Mouse (Mus musculus): ENCODE data around the gene Tmem91.

Tmem91 gene

DNA sequence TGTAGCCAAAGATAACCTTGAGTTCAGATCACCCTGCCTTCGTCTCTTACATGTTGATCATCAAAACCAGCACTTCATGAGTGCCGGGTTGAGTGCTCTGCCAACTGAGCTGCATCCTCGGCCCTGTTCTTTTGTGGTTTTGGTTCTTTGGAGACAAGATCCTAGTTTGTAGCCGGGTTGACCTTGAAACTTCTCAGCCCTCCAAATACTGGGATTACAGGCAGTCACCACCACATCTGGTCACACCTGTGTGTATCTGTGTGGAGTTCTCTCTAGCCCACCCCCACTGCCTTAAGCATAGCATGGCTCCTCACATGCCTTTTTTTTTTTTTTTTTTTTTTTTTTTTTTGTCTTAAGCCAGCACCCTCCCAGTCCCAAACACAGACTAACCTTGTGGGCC, 4.9 kb downstream of the Tmem91 start:
- in situ Hi-C loops (cut with MboI) = no loop called here

DNA sequence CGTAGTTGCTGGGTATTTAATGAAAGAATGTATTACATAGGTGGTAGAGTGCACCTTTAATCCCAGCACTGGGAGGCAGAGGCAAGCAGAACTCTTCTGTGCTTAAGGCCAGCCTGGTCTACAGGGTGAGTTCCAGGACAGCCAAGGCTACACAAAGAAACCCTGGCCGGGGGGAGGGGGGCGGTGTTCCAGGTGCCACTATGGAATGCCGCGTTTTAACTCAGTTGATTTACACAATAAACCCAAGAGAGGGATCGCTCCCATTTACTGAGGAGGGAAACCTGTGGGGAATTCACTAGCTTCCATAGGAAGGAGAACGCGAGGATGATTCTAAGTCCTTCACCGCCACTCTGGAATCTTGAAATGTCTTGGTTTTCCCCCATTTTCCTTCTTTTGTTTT, 5.3 kb downstream of the Tmem91 start:
- in situ Hi-C loops (cut with MboI) = no loop called here

DNA sequence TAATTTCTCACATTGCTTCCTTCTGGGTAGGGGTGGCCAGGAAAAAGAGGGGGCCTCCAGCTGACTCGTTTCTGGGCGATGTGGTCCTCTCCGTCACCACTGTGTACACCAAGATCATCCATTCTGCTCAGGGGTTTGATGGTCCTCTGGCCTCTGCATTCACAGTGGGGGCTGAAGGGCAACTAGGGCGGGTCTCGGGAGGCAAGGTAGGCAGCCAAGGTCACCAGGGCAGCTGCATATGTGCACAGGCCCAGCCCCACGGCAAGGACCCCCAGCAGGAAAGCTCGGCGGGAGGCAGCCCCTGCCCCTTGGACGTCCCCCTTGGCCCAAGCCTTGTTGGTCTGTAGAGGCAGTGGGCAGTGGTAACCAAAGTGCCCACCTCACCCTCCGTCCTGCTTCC, 5.8 kb downstream of the Tmem91 start:
- in situ Hi-C loops (cut with MboI) = no loop called here

GRCm38 (mm10) chr7:25666381-25666780, 8.6 kb downstream of the Tmem91 start:
- in situ Hi-C loops (cut with MboI) = no loop called here

GRCm38 (mm10) chr7:25658657-25659472, 16.1 kb downstream of the Tmem91 start, which contains the start of the genes Bckdha and Exosc5:
Gene Bckdha, minus strand, starts transcription at chr7:25658981.
Gene Exosc5, plus strand, starts transcription at chr7:25659164.
- in situ Hi-C loops (cut with MboI) = loop anchor here (5.0 kb wide), 1 partner anchor 37 kb away; no protein-coding TSS in a partner anchor

GRCm38 (mm10) chr7:25657785-25658184, 17.2 kb downstream of the Tmem91 start:
- in situ Hi-C loops (cut with MboI) = loop anchor here (5.0 kb wide), 1 partner anchor 35 kb away; no protein-coding TSS in a partner anchor

GRCm38 (mm10) chr7:25655601-25656428, 19.2 kb downstream of the Tmem91 start:
- in situ Hi-C loops (cut with MboI) = loop anchor here (5.0 kb wide), 1 partner anchor 34 kb away; no protein-coding TSS in a partner anchor

DNA sequence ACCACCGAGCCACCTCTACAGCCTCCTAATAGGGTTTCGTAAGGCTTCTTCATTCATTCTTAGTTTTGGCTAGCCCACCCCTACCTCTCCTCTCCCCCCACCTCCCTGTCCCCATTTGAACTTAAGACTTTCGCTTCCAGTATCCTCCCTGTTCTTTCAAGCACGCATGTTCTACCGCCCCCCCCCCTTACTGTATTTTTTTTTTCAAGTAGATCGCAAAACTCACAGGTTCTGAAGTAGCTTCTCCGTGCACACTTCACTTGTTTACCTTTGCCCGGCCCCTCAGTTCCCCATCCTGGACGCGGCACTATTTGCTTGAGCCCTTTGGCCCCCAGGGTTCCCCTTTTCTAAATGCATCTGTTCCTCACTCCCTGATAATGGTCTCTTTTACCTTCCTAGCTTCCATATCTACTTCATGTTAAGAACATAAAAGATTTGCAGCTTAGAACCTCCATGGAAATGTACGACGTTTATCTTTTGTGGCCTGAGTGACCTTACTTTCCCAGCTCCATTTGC, 22.7 kb downstream of the Tmem91 start:
- in situ Hi-C loops (cut with MboI) = no loop called here

- in situ Hi-C loops (cut with MboI) = no loop called here
These were observed 23.7 kb downstream of the Tmem91 start for GRCm38 (mm10) chr7:25651281-25651680.

- in situ Hi-C loops (cut with MboI) = no loop called here
These were observed 25.1 kb downstream of the Tmem91 start for GRCm38 (mm10) chr7:25649839-25650238.

- in situ Hi-C loops (cut with MboI) = no loop called here
These were observed 27.3 kb downstream of the Tmem91 start for GRCm38 (mm10) chr7:25647574-25648123.

DNA sequence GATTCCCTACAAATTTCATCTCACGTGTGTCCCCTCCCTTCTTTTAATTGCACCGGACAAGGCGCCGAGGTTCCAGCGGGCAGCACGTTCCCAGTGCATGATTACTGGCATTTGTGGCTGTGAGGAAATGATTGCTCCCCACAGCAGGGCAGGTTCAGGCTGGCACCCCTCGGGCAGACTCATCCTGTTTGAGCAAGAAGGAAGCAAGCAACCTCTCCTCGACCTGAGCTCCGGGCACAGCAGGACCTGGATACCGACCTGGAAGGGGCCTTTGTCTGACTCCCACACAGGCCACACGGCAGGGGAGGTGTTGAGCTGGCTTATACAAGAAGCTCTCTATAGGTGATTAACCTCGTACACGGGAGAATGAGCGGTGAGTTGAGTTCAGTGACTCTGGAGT, 29.9 kb downstream of the Tmem91 start:
- in situ Hi-C loops (cut with MboI) = no loop called here

- in situ Hi-C loops (cut with MboI) = no loop called here
These were observed 30.3 kb downstream of the Tmem91 start for GRCm38 (mm10) chr7:25644631-25645030.

- in situ Hi-C loops (cut with MboI) = no loop called here
These were observed 30.8 kb downstream of the Tmem91 start for GRCm38 (mm10) chr7:25644136-25644535.

GRCm38 (mm10) chr7:25639754-25640153, 35.2 kb downstream of the Tmem91 start:
- in situ Hi-C loops (cut with MboI) = no loop called here

- in situ Hi-C loops (cut with MboI) = no loop called here
These were observed 37.9 kb downstream of the Tmem91 start for GRCm38 (mm10) chr7:25637099-25637498.

DNA sequence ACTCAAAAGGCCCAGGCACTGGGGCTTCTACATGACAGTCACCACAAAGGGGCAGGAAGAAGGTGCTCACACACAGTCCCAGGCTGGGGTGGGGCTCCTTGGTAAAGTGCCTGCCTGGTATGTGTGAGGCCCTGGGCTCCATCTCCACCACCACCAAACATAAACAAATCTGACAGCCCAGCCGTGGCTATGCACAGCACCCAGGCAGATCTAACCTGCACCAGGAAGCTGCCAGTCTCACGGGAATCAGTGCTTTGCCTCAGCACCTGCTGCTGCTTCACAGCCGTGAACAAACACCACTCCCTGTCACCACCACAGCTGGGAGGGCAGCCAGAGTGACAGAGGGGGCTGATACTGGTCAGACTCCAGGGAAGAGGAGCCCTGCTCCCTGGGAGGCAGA, 38.6 kb downstream of the Tmem91 start:
- in situ Hi-C loops (cut with MboI) = no loop called here

DNA sequence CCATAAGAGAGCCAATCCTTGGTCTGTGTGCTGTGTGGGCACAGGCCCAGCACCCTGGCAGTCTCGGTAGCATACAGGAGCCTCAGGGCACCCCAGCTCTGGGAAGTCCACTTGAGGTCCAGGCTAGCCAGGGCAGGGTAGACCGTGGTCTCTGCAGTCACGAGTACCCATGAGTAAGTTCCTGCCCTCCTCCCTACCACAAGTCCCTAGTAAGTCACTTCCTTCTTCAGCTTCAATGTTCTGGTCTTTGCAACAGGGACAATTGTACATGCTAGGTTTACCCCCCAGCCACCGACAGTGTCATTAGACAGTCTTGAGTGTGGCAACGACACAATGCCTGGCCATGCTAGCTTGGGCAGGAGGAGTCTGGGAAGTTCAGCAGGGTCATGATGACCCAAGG, 42.3 kb downstream of the Tmem91 start:
- in situ Hi-C loops (cut with MboI) = no loop called here

DNA sequence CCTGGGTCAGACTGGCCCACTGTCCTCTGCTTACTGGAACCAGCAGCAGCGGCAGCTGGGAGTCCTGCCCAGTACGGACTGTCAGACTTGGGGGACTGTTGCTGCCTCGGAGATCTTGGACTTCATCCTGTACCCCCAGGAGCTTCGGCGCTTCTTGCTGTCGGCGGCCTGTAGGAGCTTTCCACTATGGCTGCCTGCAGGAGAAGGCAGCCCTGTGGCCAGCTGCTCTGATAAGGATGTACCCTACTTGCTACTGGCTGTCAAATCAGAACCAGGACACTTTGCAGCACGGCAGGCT, 46.7 kb downstream of the Tmem91 start:
- in situ Hi-C loops (cut with MboI) = no loop called here

GRCm38 (mm10) chr7:25627431-25628322, 47.3 kb downstream of the Tmem91 start:
- in situ Hi-C loops (cut with MboI) = no loop called here
